Mouse (Mus musculus) embryonic fibroblast, embryonic 13.5 days (primary cell): ENCODE results near the gene Dhrs7.

ENCODE experiments used
- CTCF ChIP-seq: IDR thresholded peaks from 2 replicates; pipeline ENCODE4 v1.5.1; 2011; ENCODE audit warnings: mild to moderate bottlenecking, control low read depth, low read length, moderate library complexity, borderline replicate concordance; ENCODE audit not compliant: insufficient read depth
- POLR2A ChIP-seq: IDR thresholded peaks from 2 replicates; pipeline ENCODE4 v1.6.1; 2011; ENCODE audit warnings: low read depth, mild to moderate bottlenecking, control low read depth, low read length, moderate library complexity

DNA sequence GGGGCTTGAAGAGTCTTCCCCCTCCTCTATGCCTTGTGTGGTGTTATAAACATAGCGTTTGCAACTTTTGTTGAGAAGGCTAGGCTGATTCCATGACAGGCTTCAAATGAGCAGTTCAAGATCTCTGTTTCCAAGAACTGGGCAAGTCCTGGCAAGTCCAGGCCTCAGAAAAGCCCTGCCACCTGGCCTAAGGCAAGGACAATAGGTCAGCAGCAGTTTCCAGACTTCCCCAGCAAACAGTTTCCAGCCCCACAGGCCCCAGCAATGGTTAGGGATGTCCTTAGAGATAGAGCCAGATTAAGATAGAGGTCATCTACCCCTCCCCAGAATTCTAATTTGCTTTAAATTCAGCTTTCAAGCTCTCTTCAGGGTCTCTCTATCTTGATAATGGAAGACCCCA lies 17.2 kb upstream of the Dhrs7 start:
- TF ChIP-seq CTCF: no peak
- no peak for TF ChIP-seq POLR2A
